22 mouse cellular contexts compared by ENCODE assay signal in the genomic region with DNA sequence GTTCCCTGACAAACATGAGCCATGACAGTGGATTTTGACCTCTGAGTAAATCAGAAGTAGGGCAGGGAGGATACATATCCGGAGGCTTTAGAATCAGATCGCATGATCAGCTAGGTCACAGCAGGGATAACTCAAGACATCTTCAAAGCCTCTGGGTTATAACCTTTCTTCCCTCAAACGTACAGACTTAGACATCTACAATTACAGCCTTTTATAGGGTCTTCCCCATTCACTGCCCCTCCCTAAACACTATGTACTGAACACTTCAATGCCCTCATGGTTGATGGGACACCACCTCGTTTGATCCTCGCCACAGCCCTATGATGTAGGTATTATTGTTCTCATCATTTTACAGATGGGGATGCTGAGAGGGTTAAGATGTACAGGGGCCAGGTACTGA.
DNase-seq lines count a peak whose midpoint lies in the region; ATAC-seq lines count a peak whose summit lies in the region.
"Had no signal": no experiment of that assay in that cellular context is flagged by ENCODE, and none has a peak within 500 bp of the region (broad histone marks: within the 10 kb centered on the region; RNA-seq: fewer than 3 reads in every experiment).

No protein-coding gene starts in this region.

- no peaks in the 10 kb centered on the region for H3K4me1 ChIP-seq in kidney, embryonic 14.5 days (ENCODE audit: control insufficient read depth, insufficient read depth, low read length)
- H3K4me1 ChIP-seq in kidney, embryonic 16.5 days (ENCODE audit: insufficient read depth, low read length), result no peaks in the 10 kb centered on the region; the same call in 1 of the 2 replicates
- no peaks in the 10 kb centered on the region for H3K4me1 ChIP-seq in neural tube, embryonic 14.5 days (ENCODE audit: control insufficient read depth, insufficient read depth, low read length)

- H3K9ac ChIP-seq in kidney, embryonic 14.5 days (ENCODE audit: low read depth, low read length), result no peak overlapping the region
- no peak overlapping the region for H3K9ac ChIP-seq in kidney, embryonic 16.5 days (replicated peaks; ENCODE audit: low read length)
- H3K9ac ChIP-seq in neural tube, embryonic 14.5 days (replicated peaks; ENCODE audit: low read depth, low read length), result no peak overlapping the region
- H3K9ac ChIP-seq: embryonic facial prominence, embryonic 13.5 days; embryonic facial prominence, embryonic 15.5 days; forebrain, embryonic 12.5 days had no signal

- H3K4me2 ChIP-seq in kidney, embryonic 14.5 days (replicated peaks; ENCODE audit: low read depth, low read length), result no peak overlapping the region
- no peak overlapping the region for H3K4me2 ChIP-seq in kidney, embryonic 16.5 days (replicated peaks; ENCODE audit: low read depth, low read length)
- no peak overlapping the region for H3K4me2 ChIP-seq in neural tube, embryonic 14.5 days (ENCODE audit: low read depth, low read length)
- H3K4me2 ChIP-seq: embryonic facial prominence, embryonic 13.5 days; embryonic facial prominence, embryonic 15.5 days; forebrain, embryonic 12.5 days had no signal

- 30% methylated on average over 5 of the region's 5 CpGs for WGBS in kidney, embryonic 14.5 days
- WGBS in kidney, embryonic 16.5 days, result 45% methylated on average over 5 of the region's 5 CpGs
- 75% methylated on average over 5 of the region's 5 CpGs for WGBS in neural tube, embryonic 14.5 days

- H3K36me3 ChIP-seq in kidney, embryonic 14.5 days (ENCODE audit: control insufficient read depth, insufficient read depth, low read length), result no peaks in the 10 kb centered on the region
- no peaks in the 10 kb centered on the region for H3K36me3 ChIP-seq in kidney, embryonic 16.5 days (ENCODE audit: insufficient read depth, low read length)
- H3K36me3 ChIP-seq in neural tube, embryonic 14.5 days (ENCODE audit: control insufficient read depth, insufficient read depth, low read length), result no peaks in the 10 kb centered on the region
- H3K36me3 ChIP-seq: embryonic facial prominence, embryonic 13.5 days; embryonic facial prominence, embryonic 15.5 days; forebrain, embryonic 10.5 days; forebrain, embryonic 12.5 days had no signal

- H3K27ac ChIP-seq in kidney, embryonic 14.5 days (ENCODE audit: low read depth, low read length), result no peak overlapping the region
- H3K27ac ChIP-seq in kidney, embryonic 16.5 days (ENCODE audit: low read length), result no peak overlapping the region
- H3K27ac ChIP-seq in neural tube, embryonic 14.5 days (ENCODE audit: low read depth, low read length), result no peak overlapping the region
- H3K27ac ChIP-seq: embryonic facial prominence, embryonic 13.5 days; embryonic facial prominence, embryonic 15.5 days; forebrain, embryonic 10.5 days; forebrain, embryonic 12.5 days had no signal

- H3K27me3 ChIP-seq in kidney, embryonic 14.5 days (ENCODE audit: control insufficient read depth, insufficient read depth, low read length), result no peaks in the 10 kb centered on the region
- H3K27me3 ChIP-seq in kidney, embryonic 16.5 days (ENCODE audit: insufficient read depth, low read length), result no peaks in the 10 kb centered on the region
- H3K27me3 ChIP-seq in neural tube, embryonic 14.5 days (ENCODE audit: control insufficient read depth, insufficient read depth, low read length), result no peaks in the 10 kb centered on the region
- H3K27me3 ChIP-seq: embryonic facial prominence, embryonic 13.5 days; embryonic facial prominence, embryonic 15.5 days; forebrain, embryonic 12.5 days had no signal

- DNase-seq in kidney, adult 9 months, result no peak
- no peak for DNase-seq in kidney, adult 18-20 months
- DNase-seq in neural tube, embryonic 10.5 days (ENCODE audit: extremely low spot score, low spot score), result no peak
- DNase-seq: adrenal gland, adult 2 months; adrenal gland, postnatal 10 days; adrenal gland, postnatal 25 days; cerebellum, adult 11 months; cerebellum, adult 18-20 months; cerebellum, adult 8-10 months; cerebellum, adult 9-11 months; cerebellum, postnatal 14 days; cerebellum, postnatal 36 days; embryo, embryonic 11 days had no signal

- peak; percentile 93 for ATAC-seq in kidney, embryonic 14.5 days (ENCODE audit: low FRiP score, low TSS enrichment)
- ATAC-seq in kidney, embryonic 16.5 days (ENCODE audit: low FRiP score, low TSS enrichment), result peak; percentile 75
- 0 out of 2 replicates have a peak, but pooled peaks have one; percentile 34 for ATAC-seq in neural tube, embryonic 14.5 days (ENCODE audit: low read depth)
- ATAC-seq: forebrain, embryonic 14.5 days had no signal

- H3K4me3 ChIP-seq in kidney, embryonic 14.5 days (ENCODE audit: low read length), result no peak overlapping the region
- no peak overlapping the region for H3K4me3 ChIP-seq in kidney, embryonic 16.5 days (ENCODE audit: low read length)
- no peak overlapping the region for H3K4me3 ChIP-seq in neural tube, embryonic 14.5 days (ENCODE audit: low read depth, low read length)
- H3K4me3 ChIP-seq: embryonic facial prominence, embryonic 13.5 days; embryonic facial prominence, embryonic 15.5 days; erythroblast, embryonic 14.5 days; forebrain, embryonic 10.5 days; forebrain, embryonic 12.5 days had no signal

- H3K9me3 ChIP-seq in kidney, embryonic 14.5 days (ENCODE audit: control insufficient read depth, low read length), result no peaks in the 10 kb centered on the region
- H3K9me3 ChIP-seq in kidney, embryonic 16.5 days (ENCODE audit: low read length), result no peaks in the 10 kb centered on the region
- no peaks in the 10 kb centered on the region for H3K9me3 ChIP-seq in neural tube, embryonic 14.5 days (ENCODE audit: control insufficient read depth, low read length)
- H3K9me3 ChIP-seq: embryonic facial prominence, embryonic 13.5 days; embryonic facial prominence, embryonic 15.5 days; forebrain, embryonic 10.5 days; forebrain, embryonic 12.5 days had no signal

Comparison
In these comparisons a context has a peak if more than half of its experiments do, and no peak if none do; other contexts are left out.
1. ATAC-seq: peak in every context shown above with its lines; median percentile 93 in kidney, embryonic 14.5 days; 75 in kidney, embryonic 16.5 days; 34 in neural tube, embryonic 14.5 days.